Comparison of ENCODE assay signal across 17 mouse cellular contexts in genomic region chr7:19738771-19739170, GRCm38 (mm10). TPM values are rescaled to one million over a fixed set of nuclear protein-coding genes. Genes with fewer than 3 reads are reported as not detected.
DNase-seq lines count a peak whose midpoint lies in the region; TF ChIP-seq lines count a peak whose summit lies in the region.
"Had no signal": no experiment of that assay in that cellular context is flagged by ENCODE, and none has a peak within 500 bp of the region (broad histone marks: within the 10 kb centered on the region; RNA-seq: fewer than 3 reads in every experiment).

No protein-coding gene starts in this region.

- no peak overlapping the region for H3K27ac ChIP-seq in kidney, adult 2 months (ENCODE audit: insufficient read depth, low read depth, low read length)
- no peak overlapping the region for H3K27ac ChIP-seq in small intestine, adult 2 months (ENCODE audit: insufficient read depth, low read depth, low read length)
- H3K27ac ChIP-seq: embryonic facial prominence, embryonic 10.5 days; forebrain, embryonic 15.5 days; kidney, embryonic 15.5 days had no signal

- no peaks in the 10 kb centered on the region for H3K36me3 ChIP-seq in kidney, adult 2 months (ENCODE audit: control insufficient read depth, insufficient read depth, low read length)
- H3K36me3 ChIP-seq in small intestine, adult 2 months (ENCODE audit: control insufficient read depth, insufficient read depth, low read length): peaks cover 58% of the 10 kb centered on the region

- no peaks in the 10 kb centered on the region for H3K27me3 ChIP-seq in kidney, adult 2 months (replicated peaks; ENCODE audit: control insufficient read depth, insufficient read depth, low read length)
- H3K27me3 ChIP-seq in small intestine, adult 2 months (ENCODE audit: control insufficient read depth, insufficient read depth, low read length): no peaks in the 10 kb centered on the region
- H3K27me3 ChIP-seq: forebrain, embryonic 15.5 days; kidney, embryonic 15.5 days had no signal

- no peak for TF ChIP-seq POLR2A in kidney, adult 2 months (IDR thresholded peaks at IDR 0.05; ENCODE audit: low read depth, low read length)
- no peak for TF ChIP-seq POLR2A in small intestine, adult 2 months (IDR thresholded peaks at IDR 0.05; ENCODE audit: low read depth, low read length)

- H3K4me3 ChIP-seq in kidney, adult 2 months (ENCODE audit: insufficient read depth, low read depth, low read length): no peak overlapping the region
- no peak overlapping the region for H3K4me3 ChIP-seq in small intestine, adult 2 months (ENCODE audit: low read depth, low read length)
- H3K4me3 ChIP-seq: embryonic facial prominence, embryonic 10.5 days; erythroblast, embryonic 14.5 days; forebrain, embryonic 15.5 days; kidney, embryonic 15.5 days had no signal

- no peaks in the 10 kb centered on the region; the same call in 1 of the 2 replicates for H3K4me1 ChIP-seq in kidney, adult 2 months (ENCODE audit: control insufficient read depth, insufficient read depth, low read length)
- H3K4me1 ChIP-seq in small intestine, adult 2 months (ENCODE audit: control insufficient read depth, insufficient read depth, insufficient read length, low read length): peaks cover under 1% of the 10 kb centered on the region
- H3K4me1 ChIP-seq: forebrain, embryonic 15.5 days had no signal

- no peak for DNase-seq in kidney, adult 2 months
- DNase-seq in kidney, adult 9 months: no peak
- peak; percentile 28 for DNase-seq in lung, postnatal 10 days
- no peak for DNase-seq in lung, postnatal 25 days (ENCODE audit: low spot score)
- DNase-seq in ES-CJ7 (ENCODE audit: low read depth, low spot score) (peak; percentile 58), MN1 (ENCODE audit: low spot score) (no peak)
- DNase-seq: adrenal gland, postnatal 36 days; cerebellum, postnatal 14 days; gastrocnemius, postnatal 10 days; heart, postnatal 14 days; midbrain, embryonic 14.5 days had no signal

- TF ChIP-seq CTCF in kidney, adult 2 months (conservative IDR thresholded peaks at IDR 0.05; ENCODE audit: insufficient read depth, insufficient read length, low read depth, low read length): peak; percentile 46
- TF ChIP-seq CTCF in small intestine, adult 2 months (IDR thresholded peaks at IDR 0.05; ENCODE audit: extremely low read depth, insufficient read length, insufficient replicate concordance, low read depth, low read length): peak; percentile 18; the same call in 1 of the 2 replicates

- 94% methylated on average over 3 of the region's 3 CpGs for WGBS in kidney, adult 2 months
- 85% methylated on average over 3 of the region's 3 CpGs for WGBS in small intestine, adult 2 months

RNA-seq across cellular contexts. Expression of gene Nectin2, which starts 11.5 kb away (rescaled TPM):
- 44.5 and 47.7 TPM in 2 replicates for polyA plus RNA-seq in kidney, adult 2 months (2012; rRNA removed)
- polyA plus RNA-seq in small intestine, adult 2 months (2012; rRNA removed): 128 and 208 TPM in 2 replicates

RNA-seq across cellular contexts. Expression of gene Tomm40, which starts 23.5 kb away (rescaled TPM):
- polyA plus RNA-seq in kidney, adult 2 months (2012; rRNA removed): 83.9 and 86.3 TPM in 2 replicates
- polyA plus RNA-seq in small intestine, adult 2 months (2012; rRNA removed): 62.8 and 72.9 TPM in 2 replicates

RNA-seq across cellular contexts. Expression of gene Bcam, which starts 32.0 kb away (rescaled TPM):
- 237 and 272 TPM in 2 replicates for polyA plus RNA-seq in kidney, adult 2 months (2012; rRNA removed)
- polyA plus RNA-seq in small intestine, adult 2 months (2012; rRNA removed): 18.6 and 20.3 TPM in 2 replicates
- polyA plus RNA-seq: erythroblast, embryonic 14.5 days; G1E had no signal

RNA-seq across cellular contexts. Expression of gene Apoe, which starts 39.8 kb away (rescaled TPM):
- polyA plus RNA-seq in kidney, adult 2 months (2012; rRNA removed): 922 and 939 TPM in 2 replicates
- polyA plus RNA-seq in small intestine, adult 2 months (2012; rRNA removed): 591 and 688 TPM in 2 replicates

RNA-seq across cellular contexts. Expression of gene Apoc1, which starts 46.3 kb away (rescaled TPM):
- 12.2 and 16.5 TPM in 2 replicates for polyA plus RNA-seq in kidney, adult 2 months (2012; rRNA removed)
- polyA plus RNA-seq in small intestine, adult 2 months (2012; rRNA removed): not detected in 2 replicates

Comparison
In these comparisons a context has a peak if more than half of its experiments do, and no peak if none do; other contexts are left out.
1. DNase-seq: peak in lung, postnatal 10 days (single experiment) and ES-CJ7 (single experiment); none in kidney, adult 2 months (single experiment), kidney, adult 9 months (single experiment), lung, postnatal 25 days (single experiment) and MN1 (single experiment).
2. RNA of gene Bcam, which starts 32.0 kb away (polyA plus RNA-seq): 237 to 272 TPM in kidney, adult 2 months; 18.6 to 20.3 TPM in small intestine, adult 2 months; every median in the first group is over 10 times any median in the second.